Mouse (Mus musculus) embryonic facial prominence, embryonic 14.5 days (tissue): ENCODE results near the gene L3mbtl4. TPM values are rescaled to one million over a fixed set of nuclear protein-coding genes. Genes with fewer than 3 reads are reported as not detected.
"Not testable (repeated sequence)": the region's sequence is repeated elsewhere in the genome, so short reads cannot be mapped to it uniquely, and the experiment has no call there.

Source experiments
- ATAC-seq: fragments of 200-750 bp; cut with Nextera tagmentation; 2 replicates; pipeline ENCODE4 v1.8.0; 2017; ENCODE audit warnings: low read depth, moderate number of reproducible peaks, moderate TSS enrichment
- DNase-seq: peaks from one replicate; pipeline ENCODE4 v3.0.0-alpha.2; 2015; ENCODE audit warnings: low spot score
- H3K27ac ChIP-seq: fragments of 300-500 bp; sonication (generic); replicated peaks from 2 replicates; pipeline ENCODE4 v1.5.1; 2014; ENCODE audit warnings: low read depth, mild to moderate bottlenecking, low read length, moderate library complexity
- H3K27me3 ChIP-seq: fragments of 300-500 bp; sonication (generic); replicated peaks from 2 replicates; pipeline ENCODE4 v1.6.1; 2014; ENCODE audit warnings: low read length; ENCODE audit not compliant: control insufficient read depth, insufficient read depth
- H3K36me3 ChIP-seq: fragments of 300-500 bp; sonication (generic); 2 replicates; pipeline ENCODE4 v1.6.1; 2014; ENCODE audit warnings: low read length, mixed read lengths; ENCODE audit not compliant: control insufficient read depth, insufficient read depth
- H3K4me1 ChIP-seq: fragments of 300-500 bp; sonication (generic); 2 replicates; pipeline ENCODE4 v1.6.1; 2014; ENCODE audit warnings: antibody characterized with exemption, low read length; ENCODE audit not compliant: control insufficient read depth, insufficient read depth
- H3K4me2 ChIP-seq: fragments of 300-500 bp; sonication (generic); 2 replicates; pipeline ENCODE4 v1.6.1; 2014; ENCODE audit warnings: low read depth, mild to moderate bottlenecking, low read length, moderate library complexity, mixed read lengths
- H3K4me3 ChIP-seq: fragments of 300-500 bp; sonication (generic); 2 replicates; pipeline ENCODE4 v1.5.1; 2014; ENCODE audit warnings: low read depth, mild to moderate bottlenecking, low read length
- H3K9ac ChIP-seq: fragments of 300-500 bp; sonication (generic); 2 replicates; pipeline ENCODE4 v1.6.1; 2014; ENCODE audit warnings: low read depth, mild to moderate bottlenecking, low read length, moderate library complexity, mixed read lengths
- H3K9me3 ChIP-seq: fragments of 300-500 bp; sonication (generic); 2 replicates; pipeline ENCODE4 v1.6.1; 2016; ENCODE audit warnings: low read length; ENCODE audit not compliant: control insufficient read depth
- whole genome bisulfite sequencing: fragments of 180-500 bp; shearing (Covaris S2); extraction: QIAGEN DNeasy Blood & Tissue Kit; methylation state at CpG from one replicate; pipeline ENCODE4 v1.1.7; 2014; 5-methylcytosine and 5-hydroxymethylcytosine counted together
- polyA plus RNA-seq: library from polyadenylated mRNA; unstranded; fragments of >200 nt; fragmentation: Nextera tagmentation; extraction: Ambion mirVana; gene quantifications from 2 replicates; pipeline ENCODE4 v1.2.1, GENCODE M21; 2014

The L3mbtl4 gene
- polyA plus RNA-seq, 1 experiment from 2014 or later = 0.22 TPM

GRCm38 (mm10) chr17:68332225-68332624 is 58.6 kb downstream of the L3mbtl4 start:
- ATAC-seq (no peak), DNase-seq (no peak)
- no peak overlapping the region for H3K9ac ChIP-seq
- no peak overlapping the region for H3K4me2 ChIP-seq
- H3K27me3 ChIP-seq = no peaks in the 10 kb centered on the region
- no peaks in the 10 kb centered on the region for H3K4me1 ChIP-seq
- WGBS = 75% methylated on average over 5 of the region's 5 CpGs
- H3K4me3 ChIP-seq = no peak overlapping the region
- no peaks in the 10 kb centered on the region for H3K36me3 ChIP-seq
- H3K27ac ChIP-seq = no peak overlapping the region
- no peaks in the 10 kb centered on the region for H3K9me3 ChIP-seq

GRCm38 (mm10) chr17:68333382-68333781 is 59.8 kb downstream of the L3mbtl4 start:
- ATAC-seq (no peak), DNase-seq (no peak)
- 65% methylated on average over 3 of the region's 3 CpGs for WGBS
- Histone ChIP-seq H3K27me3 (no peaks in the 10 kb centered on the region), H3K4me3 (no peak overlapping the region), H3K36me3 (no peaks in the 10 kb centered on the region), H3K9ac (no peak overlapping the region), H3K4me2 (no peak overlapping the region), H3K4me1 (no peaks in the 10 kb centered on the region), H3K9me3 (no peaks in the 10 kb centered on the region), H3K27ac (no peak overlapping the region)

GRCm38 (mm10) chr17:68338917-68339553 is 65.4 kb downstream of the L3mbtl4 start:
- Histone ChIP-seq H3K4me3 (no peak overlapping the region), H3K9me3 (no peaks in the 10 kb centered on the region), H3K27ac (no peak overlapping the region), H3K4me2 (no peak overlapping the region), H3K4me1 (no peaks in the 10 kb centered on the region), H3K9ac (no peak overlapping the region), H3K27me3 (no peaks in the 10 kb centered on the region), H3K36me3 (no peaks in the 10 kb centered on the region)
- ATAC-seq (peak; percentile 33; the same call in 1 of the 2 replicates), DNase-seq (peak; percentile 72)
- WGBS = 63% methylated on average over 3 of the region's 3 CpGs

GRCm38 (mm10) chr17:68357687-68358086 is 84.1 kb downstream of the L3mbtl4 start:
- 44% methylated on average over 1 of the region's 1 CpGs for WGBS
- Histone ChIP-seq H3K27me3 (no peaks in the 10 kb centered on the region), H3K27ac (no peak overlapping the region), H3K4me2 (no peak overlapping the region), H3K36me3 (no peaks in the 10 kb centered on the region), H3K9me3 (no peaks in the 10 kb centered on the region), H3K9ac (no peak overlapping the region), H3K4me1 (no peaks in the 10 kb centered on the region), H3K4me3 (no peak overlapping the region)
- DNase-seq = no peak
- no peak for ATAC-seq

- ATAC-seq (no peak), DNase-seq (no peak)
- no peak overlapping the region for H3K9ac ChIP-seq
- H3K4me3 ChIP-seq = no peak overlapping the region
- no peak overlapping the region for H3K4me2 ChIP-seq
- no peak overlapping the region for H3K27ac ChIP-seq
- H3K36me3 ChIP-seq = no peaks in the 10 kb centered on the region
- peaks cover 7% of the 10 kb centered on the region; the same call in 1 of the 2 replicates for H3K9me3 ChIP-seq
- no peaks in the 10 kb centered on the region for H3K4me1 ChIP-seq
- no peaks in the 10 kb centered on the region for H3K27me3 ChIP-seq
- WGBS = 87% methylated on average over 1 of the region's 1 CpGs
Measured at GRCm38 (mm10) chr17:68371101-68371500, 97.5 kb downstream of the L3mbtl4 start.

GRCm38 (mm10) chr17:68388481-68388880 is 114.9 kb downstream of the L3mbtl4 start:
- 56% methylated on average over 5 of the region's 5 CpGs for WGBS
- Histone ChIP-seq H3K27ac (no peak overlapping the region), H3K36me3 (no peaks in the 10 kb centered on the region), H3K9ac (no peak overlapping the region), H3K4me3 (no peak overlapping the region), H3K27me3 (no peaks in the 10 kb centered on the region), H3K9me3 (no peaks in the 10 kb centered on the region), H3K4me1 (peaks cover 3% of the 10 kb centered on the region; the same call in 1 of the 2 replicates), H3K4me2 (no peak overlapping the region)
- no peak for ATAC-seq
- DNase-seq = no peak

- H3K36me3 ChIP-seq = no peaks in the 10 kb centered on the region
- no peak overlapping the region for H3K4me3 ChIP-seq
- no peaks in the 10 kb centered on the region for H3K27me3 ChIP-seq
- 50% methylated on average over 1 of the region's 1 CpGs for WGBS
- no peak overlapping the region for H3K27ac ChIP-seq
- no peak overlapping the region for H3K4me2 ChIP-seq
- DNase-seq (peak; percentile 41), ATAC-seq (no peak)
- no peaks in the 10 kb centered on the region for H3K4me1 ChIP-seq
- no peak overlapping the region for H3K9ac ChIP-seq
- no peaks in the 10 kb centered on the region for H3K9me3 ChIP-seq
Measured at GRCm38 (mm10) chr17:68405993-68406392, 132.4 kb downstream of the L3mbtl4 start.

GRCm38 (mm10) chr17:68407121-68407520 is 133.5 kb downstream of the L3mbtl4 start:
- not testable (repeated sequence) for H3K36me3 ChIP-seq, H3K9ac ChIP-seq, H3K4me1 ChIP-seq, H3K4me2 ChIP-seq, H3K27me3 ChIP-seq, H3K4me3 ChIP-seq, H3K27ac ChIP-seq, H3K9me3 ChIP-seq, ATAC-seq, DNase-seq
- 64% methylated on average over 1 of the region's 1 CpGs for WGBS
